Mouse (Mus musculus): ENCODE measurements around the gene Olfr70.
A peak's percentile ranks its signal among the peaks of the same experiment; 100 is the strongest.

The Olfr70 gene

DNA sequence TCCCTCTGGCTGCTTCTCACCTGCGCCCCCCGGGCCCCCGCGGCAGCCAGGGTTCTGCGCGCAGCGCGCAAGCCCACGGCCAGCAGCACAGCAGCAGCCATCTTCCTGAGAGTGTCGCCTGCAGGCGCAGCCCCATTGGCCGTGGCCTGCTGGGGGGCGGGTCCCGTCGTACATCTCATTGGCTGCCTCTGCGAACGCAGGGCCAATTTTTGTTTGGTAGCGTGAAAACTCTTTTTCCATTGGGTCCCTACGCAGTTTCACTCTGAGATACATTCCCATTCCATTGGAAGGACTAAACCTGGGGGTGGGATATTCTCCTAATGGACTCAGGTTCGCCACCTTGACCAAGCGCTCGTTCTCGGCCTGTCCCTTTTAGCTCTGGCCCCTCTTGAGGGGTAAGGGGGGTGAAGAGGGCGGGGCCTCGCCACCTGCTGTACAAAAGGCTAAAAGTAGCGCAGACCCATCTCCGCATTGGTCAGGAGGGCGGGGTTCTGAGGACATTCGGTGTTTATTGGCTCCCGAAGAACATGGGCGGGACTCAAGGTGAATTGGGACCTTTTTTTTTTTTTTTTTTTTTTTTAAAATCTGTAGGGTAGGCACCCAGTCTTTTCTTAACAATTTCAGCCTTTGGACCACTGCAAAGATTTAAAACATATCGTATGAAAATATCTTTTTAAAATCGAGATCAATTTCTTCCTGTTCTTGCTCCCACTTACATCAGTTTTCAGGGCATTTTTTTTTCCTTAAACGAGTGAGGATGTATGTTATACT, 44.1 kb downstream of the Olfr70 start, which contains the start of gene Hint2:
Hint2 (minus strand) TSS at position 128 of the 771 bp plus-strand sequence.
- peak; percentile 97 to 98 for DNase-seq (ENCODE audit: low spot score in 2 of 2)

DNA sequence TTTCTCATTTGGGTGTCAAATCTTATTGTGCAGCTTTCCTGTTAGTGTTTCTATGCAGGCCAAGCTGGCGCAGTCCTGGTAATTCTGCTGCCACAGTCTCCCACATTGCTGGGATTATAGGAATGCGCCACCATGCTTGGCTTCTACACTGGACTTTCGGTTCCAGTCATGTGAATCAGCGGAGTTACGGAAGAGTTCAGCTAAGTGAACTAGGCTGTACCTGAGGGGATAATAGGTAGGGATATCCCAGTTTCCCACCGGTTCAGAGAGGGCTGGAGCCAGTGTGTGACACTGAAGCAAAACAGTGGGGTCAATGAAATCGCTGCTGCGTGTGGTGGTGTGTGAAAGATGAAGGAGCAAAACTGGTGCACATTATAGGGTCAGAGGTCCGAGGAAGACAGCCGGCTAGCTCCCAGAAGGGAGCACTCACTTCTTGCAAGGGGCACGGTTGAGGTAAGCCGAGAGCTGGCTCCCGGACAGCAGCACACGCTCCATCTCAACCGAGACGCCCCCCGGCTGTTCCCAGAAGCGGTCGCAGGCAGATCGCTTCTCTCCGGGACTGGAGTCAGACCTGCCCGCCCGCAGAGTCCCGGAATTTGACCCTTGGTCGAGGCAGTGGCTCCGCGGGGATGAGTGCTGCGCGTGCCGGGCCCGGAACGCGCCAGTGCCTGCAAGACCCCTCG, 44.8 kb downstream of the Olfr70 start:
- no peak for DNase-seq (ENCODE audit: low spot score in 2 of 2)

DNA sequence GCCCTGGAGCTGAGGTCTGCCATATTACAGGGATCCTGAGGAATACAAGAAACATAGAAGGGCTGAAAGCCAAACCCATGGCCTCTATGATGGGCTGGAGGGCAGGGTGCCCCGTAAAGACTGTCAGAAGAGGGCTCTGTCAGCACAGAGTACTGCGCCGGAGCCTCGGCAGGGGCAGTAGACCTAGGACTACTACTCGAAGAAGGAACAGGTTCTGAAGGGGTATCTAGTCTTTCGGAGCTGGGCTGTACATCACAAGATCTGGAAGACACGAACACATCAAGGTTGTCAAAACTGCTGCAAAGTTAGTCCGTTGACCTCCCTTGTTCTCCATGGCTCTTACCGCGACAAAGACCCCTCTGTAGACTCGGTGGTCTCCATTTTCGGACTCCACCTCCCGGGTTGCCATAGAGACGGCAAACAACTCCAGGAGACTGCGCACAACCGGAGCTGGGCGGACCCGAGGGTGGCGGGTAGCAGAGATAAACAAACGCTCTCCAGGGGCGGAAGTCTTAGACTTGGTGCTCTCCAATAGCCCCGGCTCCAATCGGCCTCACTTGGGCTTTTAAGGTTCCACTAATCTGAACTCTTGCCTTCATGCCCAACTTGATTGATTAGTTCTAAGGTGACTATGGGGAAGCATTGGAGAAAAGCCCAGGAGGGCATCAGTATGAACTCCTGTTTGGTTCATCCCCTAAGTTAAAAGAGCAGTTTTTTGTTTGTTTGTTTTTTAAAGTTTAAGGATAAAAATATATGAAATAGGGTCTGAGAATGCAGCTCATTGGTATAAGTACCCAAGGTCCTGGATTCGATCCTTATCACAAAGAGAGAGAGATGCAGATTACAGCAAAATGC, 47.2 kb downstream of the Olfr70 start, which contains the start of gene Spag8:
Spag8 (minus strand) TSS at position 434 of the 855 bp plus-strand sequence.
- peak; percentile 81 to 84 for DNase-seq (ENCODE audit: low spot score in 2 of 2)

DNA sequence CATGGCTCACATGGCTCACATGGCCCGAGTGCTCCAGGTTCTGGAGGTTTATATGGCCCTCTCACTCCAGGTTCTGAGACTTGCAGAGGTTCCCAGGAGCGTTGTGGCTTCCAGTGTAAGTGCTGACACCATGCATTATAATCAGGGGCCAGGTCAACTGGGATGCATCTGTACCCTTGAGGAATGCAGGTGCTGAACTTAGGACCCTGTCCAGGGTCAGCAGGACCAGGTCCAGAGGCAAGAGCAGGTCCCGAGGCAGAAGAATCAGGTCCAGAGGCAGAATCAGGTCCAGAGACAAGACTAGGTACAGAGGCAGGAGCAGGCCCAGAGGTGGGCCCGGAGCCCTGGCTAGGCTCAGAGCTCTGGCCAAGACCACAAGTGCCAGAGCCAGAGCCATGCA, 47.9 kb downstream of the Olfr70 start:
- peak in 1 of 2 experiments; percentile 36 for DNase-seq (ENCODE audit: low spot score in 2 of 2)

DNA sequence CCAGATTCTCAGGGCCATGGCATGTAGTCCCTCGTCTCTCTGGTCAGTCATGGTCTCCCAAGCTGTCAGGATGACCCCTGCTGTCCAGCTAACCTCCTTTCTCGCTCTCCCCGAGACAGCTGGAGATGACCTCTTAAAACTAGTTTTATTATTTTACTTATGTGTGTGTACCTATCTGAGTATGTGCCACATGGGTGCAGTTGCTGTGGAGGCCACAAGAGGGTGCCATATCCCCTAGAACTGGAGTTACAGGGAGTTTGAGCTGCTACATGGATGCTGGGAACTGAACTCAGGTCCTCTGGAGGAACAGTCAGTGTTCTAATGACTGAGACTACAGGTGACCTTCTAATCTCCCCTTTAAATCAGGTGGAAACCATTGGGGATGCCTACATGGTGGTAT, 50.8 kb downstream of the Olfr70 start:
- no peak for DNase-seq (ENCODE audit: low spot score in 2 of 2)

Data from right cerebral cortex, postnatal 10 days (tissue).